Mouse (Mus musculus) testis, adult 2 months (tissue): ENCODE data around the gene Tpcn1. TPM values are rescaled to one million over a fixed set of nuclear protein-coding genes. Genes with fewer than 3 reads are reported as not detected.

ENCODE experiments used
- H3K27ac ChIP-seq: fragments of 200-500 bp; 2 replicates; pipeline ENCODE4 v1.5.1; 2012; ENCODE audit warnings: low read depth, low read length; ENCODE audit not compliant: control insufficient read depth, insufficient read depth
- H3K27me3 ChIP-seq: fragments of 200-500 bp; 2 replicates; pipeline ENCODE4 v1.6.1; 2012; ENCODE audit warnings: mild to moderate bottlenecking, low read length, moderate library complexity; ENCODE audit not compliant: control insufficient read depth, insufficient read depth
- H3K36me3 ChIP-seq: fragments of 200-500 bp; 2 replicates; pipeline ENCODE4 v1.6.1; 2012; ENCODE audit warnings: mild to moderate bottlenecking, low read length; ENCODE audit not compliant: control insufficient read depth, insufficient read depth
- H3K4me1 ChIP-seq: fragments of 200-500 bp; 2 replicates; pipeline ENCODE4 v1.6.1; 2012; ENCODE audit warnings: low read length; ENCODE audit not compliant: control insufficient read depth, insufficient read depth
- H3K4me3 ChIP-seq: fragments of 200-500 bp; 2 replicates; pipeline ENCODE4 v1.5.1; 2012; ENCODE audit warnings: low read depth, mild to moderate bottlenecking, low read length, moderate library complexity, mixed read lengths; ENCODE audit not compliant: control insufficient read depth
- CTCF ChIP-seq: fragments of 200-500 bp; IDR thresholded peaks from 2 replicates; pipeline ENCODE4 v1.5.1; 2012; ENCODE audit warnings: low read depth, mild to moderate bottlenecking, inconsistent platforms, low read length, moderate library complexity; ENCODE audit not compliant: control insufficient read depth, insufficient read depth, insufficient replicate concordance
- POLR2A ChIP-seq: fragments of 200-500 bp; IDR thresholded peaks from 2 replicates; pipeline ENCODE4 v1.6.1; 2012; ENCODE audit warnings: low read depth, mild to moderate bottlenecking, inconsistent platforms, low read length, moderate library complexity; ENCODE audit not compliant: control insufficient read depth
- polyA plus RNA-seq: library from polyadenylated mRNA; depleted of rRNA; stranded (reverse); fragments of >200 nt; gene quantifications from 2 replicates; pipeline ENCODE4 v1.2.3, GENCODE M21; 2012

Tpcn1 gene
- polyA plus RNA-seq, 1 experiment, result 20.7 TPM

DNA sequence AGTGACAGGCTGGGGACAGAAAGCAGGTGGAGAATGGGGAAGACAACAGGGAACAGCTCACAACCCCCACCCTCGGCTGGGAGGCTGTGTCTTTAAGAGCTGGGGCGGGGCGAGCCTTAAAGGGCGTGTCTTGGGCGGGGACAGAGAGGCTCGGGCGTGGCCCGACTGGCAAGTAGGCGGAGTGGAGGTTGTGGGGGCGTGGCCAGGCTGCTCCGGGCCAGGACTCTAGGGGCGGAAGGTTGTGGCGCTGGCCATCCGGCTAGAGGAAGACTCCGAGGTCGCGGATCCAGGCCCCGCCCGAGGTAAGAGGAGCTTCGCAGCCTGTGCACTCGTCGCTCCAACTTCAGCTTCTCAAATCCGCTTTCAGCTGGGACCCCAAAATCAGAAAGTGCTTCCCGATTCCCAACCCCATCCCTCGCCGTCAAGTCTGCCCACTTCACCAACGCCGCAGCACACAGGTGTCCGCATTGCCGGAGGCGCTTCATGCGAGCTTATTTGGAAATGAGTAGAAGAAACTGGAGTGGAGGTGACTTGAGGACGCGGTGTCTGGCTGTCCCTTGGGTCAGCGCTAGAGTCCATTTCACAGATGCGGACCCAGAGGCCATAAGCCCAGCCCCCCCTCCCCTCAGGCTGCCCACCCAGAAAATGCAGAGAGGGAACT, 77.4 kb downstream of the Tpcn1 start, which contains the start of gene Slc8b1:
Gene Slc8b1, plus strand, starts transcription at position 187 of the 661 bp plus-strand sequence.
- Histone ChIP-seq H3K4me3 (peak within 1 kb of the TSS; percentile 88), H3K4me1 (peaks cover 14% of the 10 kb centered on the region), H3K27me3 (no peaks in the 10 kb centered on the region), H3K27ac (peak within 1 kb of the TSS; percentile 45; the same call in 1 of the 2 replicates), H3K36me3 (no peaks in the 10 kb centered on the region)
- TF ChIP-seq POLR2A (no peak), CTCF (no peak)

DNA sequence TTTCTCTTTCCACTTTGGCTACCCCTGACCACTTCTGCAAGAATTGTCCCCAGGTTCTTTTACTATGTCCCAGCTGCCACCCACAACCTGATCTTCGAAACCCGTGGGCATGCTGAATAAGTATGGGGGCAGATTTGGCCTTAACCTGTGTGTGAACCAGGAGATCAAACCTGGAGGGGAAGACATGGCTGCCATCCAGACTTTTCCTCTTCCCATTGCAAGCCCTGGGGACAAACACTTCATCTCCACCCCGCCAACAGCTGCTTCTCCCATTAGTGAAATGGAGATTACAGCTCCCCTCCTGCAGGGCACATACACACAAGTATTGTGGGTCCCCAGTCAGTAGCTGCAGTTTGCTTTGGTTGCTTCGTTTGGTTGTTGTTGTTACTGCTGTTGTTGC, 81.2 kb downstream of the Tpcn1 start:
- peaks cover 32% of the 10 kb centered on the region for H3K4me1 ChIP-seq

DNA sequence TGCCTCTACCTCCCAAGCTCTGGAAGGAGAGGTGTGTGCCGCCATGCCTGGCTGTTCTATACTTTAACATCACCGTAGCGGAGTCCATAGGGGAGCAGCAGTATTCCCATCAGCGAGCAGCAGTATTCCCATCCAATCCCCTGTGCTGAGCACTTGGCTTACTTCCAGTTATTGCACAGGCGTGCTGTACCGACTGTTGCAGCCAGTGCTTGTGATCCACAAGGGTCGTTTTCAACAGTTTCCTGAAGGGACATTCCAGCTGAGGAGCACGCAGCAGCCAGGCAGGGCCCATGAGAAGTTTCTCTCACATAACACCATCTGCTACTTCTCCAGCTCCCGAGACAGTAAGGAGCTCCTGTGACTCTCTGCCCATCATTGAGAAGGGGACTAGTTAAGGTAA, 82.0 kb downstream of the Tpcn1 start:
- H3K4me1 ChIP-seq, result peaks cover 31% of the 10 kb centered on the region
- no peaks in the 10 kb centered on the region for H3K27me3 ChIP-seq
- no peaks in the 10 kb centered on the region for H3K36me3 ChIP-seq
- TF ChIP-seq POLR2A, result no peak
- no peak for TF ChIP-seq CTCF
- no peak overlapping the region for H3K27ac ChIP-seq
- H3K4me3 ChIP-seq, result no peak overlapping the region

More for the DNA sequence above, 81.2 kb downstream of the Tpcn1 start:
- no peak for TF ChIP-seq POLR2A
- no peak for TF ChIP-seq CTCF
- Histone ChIP-seq H3K27ac (no peak overlapping the region), H3K4me3 (no peak overlapping the region), H3K27me3 (no peaks in the 10 kb centered on the region), H3K36me3 (no peaks in the 10 kb centered on the region)

DNA sequence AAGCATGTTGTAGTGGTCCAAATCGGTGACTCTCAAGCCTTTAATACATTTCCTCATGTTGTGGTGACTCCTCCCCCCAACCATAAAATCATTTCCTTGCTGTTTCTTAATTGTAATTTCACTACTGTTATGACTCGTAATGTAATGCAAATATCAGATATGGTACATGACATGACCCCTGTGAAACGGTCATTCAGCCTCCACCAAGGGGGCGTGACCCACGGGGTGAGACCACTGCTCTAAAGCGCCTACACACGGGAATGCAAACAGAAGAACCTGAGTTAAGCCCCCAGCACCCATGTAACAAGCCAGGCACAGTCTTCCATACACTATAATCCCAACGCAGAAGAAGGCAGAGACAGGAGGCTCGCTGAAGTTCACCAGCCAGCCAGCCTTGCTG, 82.7 kb downstream of the Tpcn1 start:
- H3K4me3 ChIP-seq, result no peak overlapping the region
- no peak for TF ChIP-seq POLR2A
- no peak for TF ChIP-seq CTCF
- no peaks in the 10 kb centered on the region for H3K36me3 ChIP-seq
- no peaks in the 10 kb centered on the region for H3K27me3 ChIP-seq
- peaks cover 27% of the 10 kb centered on the region for H3K4me1 ChIP-seq
- no peak overlapping the region for H3K27ac ChIP-seq

DNA sequence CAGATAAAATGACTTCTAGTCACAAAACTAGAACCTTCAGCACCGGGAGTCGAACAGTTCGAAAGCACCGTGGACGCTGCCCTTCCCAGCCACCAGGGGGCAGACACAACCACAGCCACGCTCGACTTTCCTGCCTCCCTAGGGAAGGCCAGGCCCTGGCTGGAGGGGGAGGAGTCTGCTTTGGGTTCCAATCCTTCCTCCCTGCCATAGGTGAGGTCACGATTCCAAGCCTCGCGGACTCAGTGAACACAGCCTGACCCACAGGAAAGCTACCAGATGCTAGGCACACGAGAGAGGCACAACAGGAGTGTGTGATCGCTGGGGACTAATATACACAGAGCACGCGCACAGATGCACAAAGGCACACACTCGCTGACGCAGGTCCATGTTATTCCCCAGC, 83.1 kb downstream of the Tpcn1 start:
- peak; percentile 91 for TF ChIP-seq CTCF
- TF ChIP-seq POLR2A, result no peak
- H3K27ac ChIP-seq, result no peak overlapping the region
- peak overlapping the region; percentile 13; the same call in 1 of the 2 replicates for H3K4me3 ChIP-seq

DNA sequence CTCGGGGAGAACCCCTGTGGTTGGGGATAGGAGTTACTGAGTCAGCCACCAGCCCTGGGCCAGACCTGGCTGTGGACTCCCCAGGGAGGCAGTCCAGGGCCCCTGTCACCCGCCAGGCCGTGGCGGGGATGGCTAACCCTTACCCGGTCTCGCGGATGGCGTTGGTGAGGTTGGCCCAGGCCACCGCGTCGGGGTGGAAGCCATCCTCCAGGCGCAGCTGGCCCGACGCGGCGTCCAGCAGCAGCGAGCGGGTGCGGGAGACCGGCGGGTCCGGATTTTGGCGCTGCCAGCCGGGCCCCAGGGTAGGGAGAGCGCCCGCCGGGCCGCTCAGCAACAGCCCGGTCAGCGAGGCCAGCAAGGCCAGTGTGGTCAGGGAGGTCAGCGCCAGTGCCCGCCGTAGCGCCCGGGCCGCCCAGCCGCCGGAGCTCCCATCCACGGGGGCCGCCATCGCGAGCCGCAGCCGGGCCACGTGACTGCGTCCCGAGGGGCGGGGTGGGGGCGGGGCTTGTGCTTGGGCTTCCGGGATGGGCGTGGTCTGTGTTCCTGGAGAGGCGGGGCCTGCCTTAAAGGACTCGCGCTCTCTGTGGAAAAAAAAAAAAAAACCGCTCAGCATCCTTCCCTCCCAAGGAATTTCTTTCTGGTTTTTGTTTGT, 85.2 kb downstream of the Tpcn1 start, which contains the start of gene Plbd2:
Gene Plbd2, minus strand, starts transcription at position 482 of the 652 bp plus-strand sequence.
- peak within 1 kb of the TSS; percentile 99 for H3K4me3 ChIP-seq
- no peaks in the 10 kb centered on the region; the same call in 1 of the 2 replicates for H3K36me3 ChIP-seq
- peaks cover 23% of the 10 kb centered on the region for H3K4me1 ChIP-seq
- no peaks in the 10 kb centered on the region for H3K27me3 ChIP-seq
- peak; percentile 64 for TF ChIP-seq POLR2A
- no peak for TF ChIP-seq CTCF
- peak within 1 kb of the TSS; percentile 54 for H3K27ac ChIP-seq

More for the DNA sequence above, 83.1 kb downstream of the Tpcn1 start:
- no peaks in the 10 kb centered on the region for H3K27me3 ChIP-seq
- H3K36me3 ChIP-seq, result no peaks in the 10 kb centered on the region
- peaks cover 24% of the 10 kb centered on the region for H3K4me1 ChIP-seq

DNA sequence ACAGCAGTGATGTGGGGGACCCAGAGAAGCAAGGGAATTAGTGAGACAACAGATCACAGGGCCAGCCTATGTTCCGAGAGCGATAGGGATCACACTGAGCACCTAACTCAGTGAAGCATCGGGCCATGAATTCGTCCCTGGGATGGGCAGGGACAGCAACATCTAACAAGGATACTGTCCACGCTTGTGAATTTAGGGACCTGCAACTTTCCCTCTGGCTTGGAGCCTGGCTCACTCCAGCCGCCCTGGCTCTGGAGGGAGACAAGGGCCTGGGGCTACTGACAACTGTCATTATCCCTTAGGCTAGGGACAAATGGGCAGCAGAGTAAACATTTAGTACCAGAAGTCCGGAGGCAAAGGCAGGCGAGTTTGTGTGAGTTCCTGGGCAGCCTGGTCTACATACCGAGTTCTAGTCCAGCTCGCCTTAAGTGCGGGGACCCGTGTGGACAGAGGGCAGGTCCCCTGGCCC, 85.8 kb downstream of the Tpcn1 start:
- Histone ChIP-seq H3K4me3 (peak overlapping the region; percentile 99), H3K27ac (peak overlapping the region; percentile 54), H3K27me3 (no peaks in the 10 kb centered on the region), H3K4me1 (peaks cover 23% of the 10 kb centered on the region), H3K36me3 (no peaks in the 10 kb centered on the region; the same call in 1 of the 2 replicates)
- TF ChIP-seq POLR2A (0 out of 2 replicates have a peak, but pooled peaks have one; percentile 4), CTCF (no peak)
